Mouse (Mus musculus): ENCODE measurements around the gene Prune1.

The Prune1 gene

DNA sequence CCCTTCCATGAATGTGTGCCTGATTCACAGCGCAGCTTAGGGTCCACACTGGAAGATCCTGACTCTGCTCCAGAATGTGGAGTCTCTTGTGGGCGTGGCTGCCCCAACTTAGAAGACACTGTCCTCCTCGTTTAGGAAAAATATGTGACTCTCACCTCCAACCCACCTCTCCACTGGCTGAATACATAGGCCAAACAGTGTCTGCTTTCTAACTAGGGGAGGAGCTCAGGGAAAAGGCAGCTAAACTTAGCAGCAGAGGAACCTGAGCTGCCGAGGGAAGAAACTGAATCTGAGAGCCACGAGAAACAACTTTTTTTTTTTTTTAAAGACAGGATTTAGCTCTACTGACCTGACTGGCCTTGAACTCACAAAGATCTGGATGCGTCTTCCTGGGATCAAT is 6.7 kb downstream of the Prune1 start:
- DNase-seq, result no peak

GRCm38 (mm10) chr3:95274453-95274852 is 7.4 kb downstream of the Prune1 start:
- DNase-seq, result no peak

- DNase-seq, result no peak
Measured at GRCm38 (mm10) chr3:95273471-95273870, 8.4 kb downstream of the Prune1 start.

DNA sequence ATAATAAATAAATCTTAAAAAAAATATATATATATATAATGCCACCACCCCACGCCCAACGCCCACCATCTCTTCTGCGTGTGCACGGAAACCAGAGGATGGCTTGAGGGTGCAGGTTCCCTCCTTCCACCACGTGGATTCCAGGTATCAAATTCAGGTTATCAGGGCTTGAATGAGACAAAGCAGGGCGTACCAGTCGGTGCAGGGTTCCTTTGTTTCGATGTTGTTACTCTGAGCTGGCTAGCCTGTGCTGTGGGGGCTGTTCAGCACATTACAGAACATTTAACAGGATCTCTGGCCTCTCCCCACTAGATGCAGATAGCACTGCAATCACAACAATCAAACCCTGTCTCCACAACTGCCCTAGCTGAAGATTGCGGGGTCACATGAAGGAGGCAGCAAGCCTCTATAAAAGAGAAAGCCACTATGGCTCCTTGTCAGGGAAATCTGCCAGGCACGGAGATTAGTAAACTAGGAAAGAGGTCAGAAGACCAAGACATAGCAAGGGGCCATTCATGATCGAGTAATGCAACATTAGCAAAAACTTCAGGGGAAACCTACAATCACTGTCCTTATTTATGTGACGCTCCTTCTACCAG is 11.0 kb downstream of the Prune1 start:
- DNase-seq, result no peak

GRCm38 (mm10) chr3:95269789-95270188 is 12.1 kb downstream of the Prune1 start:
- DNase-seq, result no peak

DNA sequence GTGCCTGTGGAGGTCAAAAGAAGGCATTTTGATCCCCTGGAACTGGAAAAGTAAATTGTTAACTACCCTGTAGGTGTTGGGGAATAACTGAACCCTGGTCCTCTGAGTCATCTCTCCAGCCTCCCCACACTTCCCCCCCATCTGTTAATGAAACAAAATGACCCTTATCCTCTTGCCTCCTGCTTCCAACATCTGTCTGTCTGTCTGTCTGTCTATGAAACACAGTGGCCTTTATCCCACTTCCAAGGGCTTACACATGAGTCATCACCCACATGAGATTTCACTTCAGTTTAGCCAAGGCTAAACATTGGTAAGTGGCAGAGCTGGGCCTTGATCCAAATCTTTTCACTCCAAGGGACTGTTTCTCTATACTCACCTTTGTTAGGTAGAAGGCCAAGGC is 14.0 kb downstream of the Prune1 start:
- no peak for DNase-seq

DNA sequence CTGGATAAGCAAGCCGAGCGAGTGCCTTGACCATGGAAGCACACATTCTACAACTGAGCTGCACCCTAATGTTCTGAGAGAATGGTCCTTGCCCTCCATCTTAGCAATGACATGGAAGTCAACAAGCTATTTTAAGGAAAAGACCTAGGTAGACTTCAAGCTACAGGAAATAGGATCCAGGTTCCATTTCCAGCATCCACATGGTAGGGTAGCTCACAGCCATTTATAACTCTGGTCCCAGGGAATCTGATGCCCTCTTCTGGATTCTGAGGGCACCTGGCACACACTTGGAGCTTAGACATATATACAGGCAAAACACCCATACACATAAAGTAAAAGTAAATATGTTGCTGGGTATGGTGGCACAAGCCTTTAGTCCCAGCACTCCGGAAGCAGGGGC is 15.8 kb downstream of the Prune1 start:
- no peak for DNase-seq

DNA sequence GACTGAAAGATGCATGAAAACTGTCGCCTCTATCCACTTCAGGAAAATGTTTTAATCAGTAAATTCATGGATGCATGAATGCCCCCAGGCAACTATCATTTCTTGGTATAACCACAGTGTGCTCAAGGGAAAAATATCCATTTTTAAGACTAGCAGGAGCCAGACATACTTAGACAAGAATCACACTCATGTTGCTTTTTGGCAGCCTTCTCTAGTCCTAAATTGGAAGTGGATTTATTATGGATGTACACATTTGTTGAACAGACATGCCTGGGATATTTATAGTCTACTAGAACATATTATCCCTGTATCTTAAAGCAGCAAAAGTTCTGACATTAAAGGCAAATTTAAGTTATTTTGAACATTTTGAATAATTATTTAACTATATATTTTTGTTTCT is 17.2 kb downstream of the Prune1 start:
- no peak for DNase-seq

- DNase-seq, result peak; percentile 85
Measured at GRCm38 (mm10) chr3:95263089-95263739, 18.7 kb downstream of the Prune1 start.

DNA sequence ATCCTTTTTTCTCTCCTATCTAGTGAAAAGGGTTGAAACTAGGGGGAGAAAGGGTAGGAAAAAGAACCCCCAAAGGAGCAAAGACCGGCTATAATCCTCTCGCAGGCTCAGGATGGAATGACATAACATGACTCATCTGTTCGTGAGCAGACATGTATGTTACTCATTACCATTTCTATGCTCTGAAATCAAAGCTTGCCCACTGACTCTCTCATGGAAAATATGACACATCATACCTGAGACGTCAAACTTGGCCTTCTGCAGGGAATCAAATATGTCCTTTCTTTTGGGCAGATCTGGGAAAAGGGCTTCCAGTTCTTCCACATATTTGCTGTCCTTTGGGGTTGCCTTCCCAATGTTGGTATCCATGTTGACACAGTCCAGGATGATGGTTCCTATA is 19.9 kb downstream of the Prune1 start:
- no peak for DNase-seq

- no peak for DNase-seq
Measured at GRCm38 (mm10) chr3:95256931-95257330, 24.9 kb downstream of the Prune1 start.

- DNase-seq, result no peak
Measured at GRCm38 (mm10) chr3:95250783-95251424, 31.0 kb downstream of the Prune1 start, which contains the start of gene Bnipl. Gene Bnipl (minus strand): TSS chr3:95251193.

GRCm38 (mm10) chr3:95250361-95250760 is 31.5 kb downstream of the Prune1 start:
- no peak for DNase-seq

- DNase-seq, result no peak
Measured at GRCm38 (mm10) chr3:95247660-95248336, 34.1 kb downstream of the Prune1 start.

DNA sequence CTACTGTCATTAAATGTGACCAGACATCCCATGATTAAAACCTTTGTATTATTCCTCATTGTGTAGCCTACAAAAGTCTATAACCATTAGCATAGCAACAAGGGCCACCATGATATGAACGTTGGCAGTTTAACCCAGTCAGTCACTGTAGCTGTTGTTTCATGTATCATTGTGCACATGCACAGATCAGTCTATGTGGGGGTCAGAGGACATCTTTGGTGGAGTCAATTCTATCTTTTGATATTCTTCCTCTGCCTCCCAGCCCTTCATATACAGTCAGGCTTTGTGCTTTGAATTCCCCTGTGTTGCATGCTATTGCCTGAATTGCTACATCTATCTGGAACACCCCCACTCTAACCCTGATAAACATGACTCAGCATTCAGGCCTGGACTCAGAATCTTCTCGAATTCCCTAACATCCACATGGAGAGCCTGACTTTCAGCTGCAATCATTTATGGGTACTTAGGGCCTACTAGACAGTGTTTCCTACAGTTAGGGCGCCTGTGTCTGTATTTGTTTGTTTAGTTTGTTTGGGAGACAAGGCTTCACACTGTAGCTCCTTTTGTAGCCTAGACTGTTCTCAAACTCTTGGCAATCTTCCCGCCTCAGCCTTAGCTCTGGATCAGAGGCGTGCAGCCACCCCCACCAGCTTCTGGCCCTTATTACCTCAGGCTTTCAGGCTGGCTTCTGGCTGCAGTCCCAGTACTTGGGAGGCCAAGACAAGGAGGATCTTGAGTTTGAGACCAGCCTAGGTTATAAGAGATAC is 35.2 kb downstream of the Prune1 start:
- peak; percentile 60 for DNase-seq

DNA sequence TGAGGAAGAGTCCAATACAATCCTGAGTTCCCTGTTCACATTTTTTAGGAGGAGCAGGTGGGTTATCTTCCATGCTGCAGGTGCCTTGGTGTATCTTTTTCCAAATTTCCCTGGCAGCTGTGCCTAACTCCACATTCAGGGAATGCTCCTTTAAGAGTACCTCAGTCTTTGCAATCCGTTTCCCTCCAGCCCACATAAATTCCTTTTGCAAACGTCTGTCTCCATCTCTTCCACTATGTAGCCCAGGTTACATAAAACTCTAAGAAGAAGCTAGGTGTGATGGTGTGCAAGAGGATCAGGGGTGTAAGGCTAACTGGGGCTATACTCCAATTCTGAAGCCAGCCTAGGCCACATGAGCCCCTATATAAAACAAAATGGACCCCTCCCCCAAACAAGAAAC is 38.8 kb downstream of the Prune1 start:
- DNase-seq, result no peak

DNA sequence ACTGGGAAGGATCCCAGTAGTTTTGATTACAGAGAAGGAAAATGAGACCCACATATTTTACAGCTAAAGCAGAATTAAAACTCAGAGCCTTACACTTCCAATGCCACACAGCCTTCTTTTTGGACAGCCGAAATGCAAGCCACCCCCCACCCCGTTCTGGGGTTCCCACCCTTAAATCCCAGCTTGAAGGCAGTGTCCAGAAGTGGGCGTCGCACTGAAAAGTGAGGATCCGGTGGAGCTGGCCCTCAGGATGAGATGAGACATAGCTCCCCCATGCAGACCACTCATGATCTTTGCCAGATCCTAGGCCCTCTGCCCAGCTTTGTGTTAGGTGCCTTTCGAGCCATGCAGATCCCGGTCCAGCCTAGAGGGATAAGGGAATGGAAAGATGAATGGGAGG is 40.4 kb downstream of the Prune1 start, which contains the start of gene Gm128:
Gene Gm128 (minus strand): TSS at position 101 of the 400 bp plus-strand sequence.
- DNase-seq, result no peak

DNA sequence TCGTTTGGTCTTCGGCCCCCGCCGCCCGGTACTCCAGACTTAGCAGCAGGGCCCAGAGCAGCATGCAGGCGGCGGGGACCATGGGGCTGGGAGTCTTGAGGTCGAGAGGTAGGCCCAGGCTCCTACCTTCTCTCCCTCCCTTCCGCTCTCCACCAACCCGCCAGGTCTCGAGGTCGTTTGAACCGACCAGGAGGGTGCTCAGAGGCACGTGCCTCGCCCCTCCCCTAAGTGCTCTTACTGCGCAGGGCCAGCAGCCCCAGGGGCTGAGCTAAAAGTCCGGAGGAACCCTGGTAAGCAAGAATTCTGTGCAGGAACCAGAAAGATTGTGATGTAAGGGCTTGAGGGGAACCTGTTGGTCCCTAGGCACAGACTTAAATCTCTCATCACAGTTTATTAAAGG is 41.0 kb downstream of the Prune1 start:
- no peak for DNase-seq

- DNase-seq, result no peak
Measured at GRCm38 (mm10) chr3:95239971-95240370, 41.9 kb downstream of the Prune1 start.

- DNase-seq, result no peak
Measured at GRCm38 (mm10) chr3:95239022-95239421, 42.9 kb downstream of the Prune1 start.

DNA sequence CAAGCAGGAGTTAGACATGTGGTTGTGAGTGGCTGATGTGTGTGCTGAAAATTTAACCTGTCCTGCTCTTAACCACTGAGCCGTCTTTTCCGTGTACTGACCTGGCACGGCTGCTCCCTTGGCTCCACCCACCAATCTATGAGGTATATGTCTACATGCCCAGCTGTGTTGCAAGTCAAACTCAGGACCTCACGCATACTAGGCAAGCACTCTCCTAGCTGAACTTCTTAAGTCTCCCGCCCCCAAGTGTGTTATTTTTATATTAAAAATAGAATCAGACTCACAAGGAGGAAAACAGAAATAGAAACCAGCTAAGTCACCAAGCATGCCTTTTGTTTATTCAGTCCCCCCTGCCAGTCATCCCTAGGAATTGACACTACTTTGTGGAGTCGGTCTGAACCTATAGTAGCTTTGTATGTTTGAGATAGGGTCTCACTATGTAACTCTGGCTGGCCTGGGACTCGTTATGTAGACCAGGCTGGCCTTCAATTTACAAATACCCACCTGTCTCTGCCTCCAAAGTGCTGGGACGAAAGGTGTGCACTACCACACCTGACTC is 44.3 kb downstream of the Prune1 start:
- DNase-seq, result no peak
